Mouse (Mus musculus): Measurements from ENCODE around the gene Gm21985. TPM values are rescaled to one million over a fixed set of nuclear protein-coding genes. Genes with fewer than 3 reads are reported as not detected.
"Not testable (repeated sequence)": the region's sequence is repeated elsewhere in the genome, so short reads cannot be mapped to it uniquely, and the experiment has no call there.

Gm21985 gene
- polyA plus RNA-seq, 1 experiment from 2014 or later: not detected

GRCm38 (mm10) chr2:112436292-112436691 is 170.2 kb downstream of the Gm21985 start:
- 84% methylated on average over 4 of the region's 4 CpGs for WGBS
- H3K4me1 ChIP-seq: no peaks in the 10 kb centered on the region
- no peak overlapping the region for H3K9ac ChIP-seq
- H3K9me3 ChIP-seq: no peaks in the 10 kb centered on the region
- no peaks in the 10 kb centered on the region for H3K36me3 ChIP-seq (replicated peaks)
- no peaks in the 10 kb centered on the region for H3K27me3 ChIP-seq
- H3K27ac ChIP-seq: no peak overlapping the region
- no peak overlapping the region for H3K4me2 ChIP-seq
- H3K4me3 ChIP-seq (replicated peaks): no peak overlapping the region
- no peak for ATAC-seq (ENCODE audit: low FRiP score)

GRCm38 (mm10) chr2:112437589-112437988 is 171.5 kb downstream of the Gm21985 start:
- Histone ChIP-seq H3K27ac (no peak overlapping the region), H3K4me2 (no peak overlapping the region), H3K9ac (no peak overlapping the region), H3K9me3 (no peaks in the 10 kb centered on the region), H3K27me3 (no peaks in the 10 kb centered on the region), H3K36me3 (replicated peaks) (no peaks in the 10 kb centered on the region), H3K4me3 (replicated peaks) (no peak overlapping the region), H3K4me1 (no peaks in the 10 kb centered on the region)
- 95% methylated on average over 2 of the region's 2 CpGs for WGBS
- no peak for ATAC-seq (ENCODE audit: low FRiP score)

- Histone ChIP-seq H3K36me3 (replicated peaks) (no peaks in the 10 kb centered on the region), H3K27me3 (no peaks in the 10 kb centered on the region), H3K4me2 (no peak overlapping the region), H3K4me3 (replicated peaks) (no peak overlapping the region), H3K9ac (no peak overlapping the region), H3K4me1 (no peaks in the 10 kb centered on the region), H3K9me3 (no peaks in the 10 kb centered on the region), H3K27ac (no peak overlapping the region)
- WGBS: 78% methylated on average over 2 of the region's 2 CpGs
- no peak for ATAC-seq (ENCODE audit: low FRiP score)
Observed at GRCm38 (mm10) chr2:112443491-112443890, 177.4 kb downstream of the Gm21985 start.

GRCm38 (mm10) chr2:112445511-112445910 is 179.4 kb downstream of the Gm21985 start:
- H3K27me3 ChIP-seq: no peaks in the 10 kb centered on the region
- H3K9ac ChIP-seq: no peak overlapping the region
- ATAC-seq (ENCODE audit: low FRiP score): no peak
- no peaks in the 10 kb centered on the region for H3K36me3 ChIP-seq (replicated peaks)
- no peaks in the 10 kb centered on the region for H3K4me1 ChIP-seq
- no peak overlapping the region for H3K4me2 ChIP-seq
- H3K9me3 ChIP-seq: no peaks in the 10 kb centered on the region
- H3K27ac ChIP-seq: no peak overlapping the region
- no peak overlapping the region for H3K4me3 ChIP-seq (replicated peaks)

- not testable (repeated sequence) for H3K4me1 ChIP-seq; H3K27ac ChIP-seq; H3K27me3 ChIP-seq; H3K4me2 ChIP-seq; ATAC-seq (ENCODE audit: low FRiP score); H3K36me3 ChIP-seq (replicated peaks); H3K9me3 ChIP-seq; H3K4me3 ChIP-seq (replicated peaks); H3K9ac ChIP-seq
- WGBS: 70% methylated on average over 4 of the region's 4 CpGs
Observed at GRCm38 (mm10) chr2:112448046-112448445, 181.9 kb downstream of the Gm21985 start.

- no peak overlapping the region for H3K9ac ChIP-seq
- no peaks in the 10 kb centered on the region for H3K27me3 ChIP-seq
- no peak for ATAC-seq (ENCODE audit: low FRiP score)
- no peak overlapping the region for H3K27ac ChIP-seq
- H3K4me2 ChIP-seq: no peak overlapping the region
- no peak overlapping the region for H3K4me3 ChIP-seq (replicated peaks)
- H3K36me3 ChIP-seq (replicated peaks): no peaks in the 10 kb centered on the region
- H3K4me1 ChIP-seq: no peaks in the 10 kb centered on the region
- H3K9me3 ChIP-seq: no peaks in the 10 kb centered on the region
Observed at GRCm38 (mm10) chr2:112448510-112449059, 182.5 kb downstream of the Gm21985 start.

GRCm38 (mm10) chr2:112449597-112450296 is 183.6 kb downstream of the Gm21985 start:
- H3K36me3 ChIP-seq (replicated peaks): no peaks in the 10 kb centered on the region
- no peak overlapping the region for H3K27ac ChIP-seq
- ATAC-seq (ENCODE audit: low FRiP score): no peak
- no peaks in the 10 kb centered on the region for H3K27me3 ChIP-seq
- no peaks in the 10 kb centered on the region for H3K4me1 ChIP-seq
- no peak overlapping the region for H3K9ac ChIP-seq
- WGBS: 38% methylated on average over 4 of the region's 4 CpGs
- H3K4me3 ChIP-seq (replicated peaks): no peak overlapping the region
- no peaks in the 10 kb centered on the region for H3K9me3 ChIP-seq
- H3K4me2 ChIP-seq: no peak overlapping the region

- H3K27ac ChIP-seq; ATAC-seq (ENCODE audit: low FRiP score); H3K4me3 ChIP-seq (replicated peaks); H3K9ac ChIP-seq; H3K36me3 ChIP-seq (replicated peaks); H3K27me3 ChIP-seq; H3K4me2 ChIP-seq; H3K4me1 ChIP-seq; H3K9me3 ChIP-seq: not testable (repeated sequence)
Observed at GRCm38 (mm10) chr2:112452513-112452912, 186.4 kb downstream of the Gm21985 start.

GRCm38 (mm10) chr2:112454125-112454861 is 188.2 kb downstream of the Gm21985 start:
- WGBS: 33% methylated on average over 17 of the region's 17 CpGs
- Histone ChIP-seq H3K4me3 (replicated peaks) (peak overlapping the region; percentile 68), H3K4me1 (peaks cover 9% of the 10 kb centered on the region), H3K9ac (peak overlapping the region; percentile 76), H3K4me2 (peak overlapping the region; percentile 74), H3K27ac (no peak overlapping the region), H3K9me3 (no peaks in the 10 kb centered on the region), H3K36me3 (replicated peaks) (no peaks in the 10 kb centered on the region), H3K27me3 (no peaks in the 10 kb centered on the region)
- no peak for ATAC-seq (ENCODE audit: low FRiP score)

- H3K27ac ChIP-seq: peak within 1 kb of the TSS; percentile 47
- H3K27me3 ChIP-seq: no peaks in the 10 kb centered on the region
- under 1% methylated on average over 49 of the region's 49 CpGs for WGBS
- peaks cover 2% of the 10 kb centered on the region for H3K36me3 ChIP-seq (replicated peaks)
- H3K9ac ChIP-seq: peak within 1 kb of the TSS; percentile 76
- peak within 1 kb of the TSS; percentile 68 for H3K4me3 ChIP-seq (replicated peaks)
- H3K9me3 ChIP-seq: no peaks in the 10 kb centered on the region
- peak within 1 kb of the TSS; percentile 74 for H3K4me2 ChIP-seq
- H3K4me1 ChIP-seq: peaks cover 9% of the 10 kb centered on the region
- peak; percentile 99 for ATAC-seq (ENCODE audit: low FRiP score)
Observed at GRCm38 (mm10) chr2:112454862-112455564, 188.9 kb downstream of the Gm21985 start, which contains the start of gene Emc7. Gene Emc7 (plus strand): TSS chr2:112454997.
